10 mouse cellular contexts compared by ENCODE assay signal in the genomic region with DNA sequence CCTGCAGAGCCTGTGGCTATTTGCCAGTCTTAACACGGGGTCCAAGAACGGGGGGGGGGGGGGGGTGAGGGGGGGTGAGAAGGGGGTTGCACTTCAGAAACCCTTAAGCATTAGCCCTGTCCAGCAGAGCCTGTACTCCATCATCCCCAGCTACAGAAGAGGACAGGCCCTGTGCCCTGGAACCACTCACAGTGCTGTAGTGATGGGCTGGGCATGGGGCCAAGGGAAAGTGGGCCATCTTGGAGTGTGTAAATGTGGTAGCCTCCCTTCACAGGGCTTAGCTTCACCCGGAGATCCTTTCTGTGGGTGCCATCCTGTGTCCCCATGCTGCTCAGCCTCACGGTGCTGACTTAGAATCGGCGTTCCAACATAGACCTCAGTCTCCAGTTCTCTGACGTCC. TPM values are rescaled to one million over a fixed set of nuclear protein-coding genes. Genes with fewer than 3 reads are reported as not detected.
DNase-seq lines count a peak whose midpoint lies in the region; ATAC-seq and TF ChIP-seq lines count a peak whose summit lies in the region.
"Had no signal": no experiment of that assay in that cellular context is flagged by ENCODE, and none has a peak within 500 bp of the region (broad histone marks: within the 10 kb centered on the region; RNA-seq: fewer than 3 reads in every experiment).

No protein-coding gene starts in this region.

- H3K9ac ChIP-seq in heart, embryonic 15.5 days, result no peak overlapping the region

- peak; percentile 84 for ATAC-seq in heart, embryonic 15.5 days (replicated peaks; ENCODE audit: insufficient number of reproducible peaks, insufficient read depth, low FRiP score, low read depth)

- WGBS in lung, adult 2 months, result 57% methylated on average over 7 of the region's 7 CpGs
- WGBS in heart, embryonic 15.5 days, result 37% methylated on average over 7 of the region's 7 CpGs

- H3K4me2 ChIP-seq in heart, embryonic 15.5 days, result no peak overlapping the region

- no peaks in the 10 kb centered on the region for H3K4me1 ChIP-seq in lung, adult 2 months (ENCODE audit: control insufficient read depth, insufficient read depth, low read length)
- peaks cover 42% of the 10 kb centered on the region for H3K4me1 ChIP-seq in heart, embryonic 15.5 days (replicated peaks)

- no peak for TF ChIP-seq POLR2A in lung, adult 2 months (IDR thresholded peaks at IDR 0.05; ENCODE audit: borderline replicate concordance, extremely low read depth, low read depth, low read length)

- no peaks in the 10 kb centered on the region; the same call in 1 of the 2 replicates for H3K27me3 ChIP-seq in heart, embryonic 15.5 days

- DNase-seq in cerebellum, adult 8-10 months, result peak; percentile 13
- no peak for DNase-seq in cerebellum, adult 9-10 months
- DNase-seq in lung, adult 18-20 months, result peak; percentile 32
- no peak for DNase-seq in lung, adult 2 months
- DNase-seq in lung, postnatal 14 days, result peak; percentile 53
- DNase-seq in thymus, postnatal 36 days, result no peak
- no peak for DNase-seq in ovary, postnatal 36 days (ENCODE audit: low spot score)
- DNase-seq: layer of hippocampus, adult 9-11 months had no signal

- no peaks in the 10 kb centered on the region for H3K9me3 ChIP-seq in heart, embryonic 15.5 days (replicated peaks)
- H3K9me3 ChIP-seq: megakaryocyte, embryonic 14.5 days had no signal

- H3K27ac ChIP-seq in heart, embryonic 15.5 days, result 0 out of 2 replicates have a peak overlapping the region, but pooled peaks have one; percentile 41

- no peak overlapping the region for H3K4me3 ChIP-seq in lung, adult 2 months (replicated peaks; ENCODE audit: extremely low read depth, low read depth, low read length)
- no peak overlapping the region for H3K4me3 ChIP-seq in heart, embryonic 15.5 days
- H3K4me3 ChIP-seq: megakaryocyte, embryonic 14.5 days had no signal

- H3K36me3 ChIP-seq in heart, embryonic 15.5 days, result peaks cover 6% of the 10 kb centered on the region

- no peak for TF ChIP-seq CTCF in lung, adult 2 months (IDR thresholded peaks at IDR 0.05; ENCODE audit: insufficient read depth, low read length)

RNA-seq across cellular contexts. Expression of gene Acox3, which starts 24.9 kb away (rescaled TPM):
- polyA plus RNA-seq in lung, adult 2 months (2012; rRNA removed), result 42.8 and 53.8 TPM in 2 replicates
- 9.9 and 11.7 TPM in 2 replicates for polyA plus RNA-seq in heart, embryonic 15.5 days (2015; fragmentation: Nextera tagmentation; extraction: Ambion mirVana)

RNA-seq across cellular contexts. Expression of gene Trmt44, which starts 32.9 kb away (rescaled TPM):
- polyA plus RNA-seq in lung, adult 2 months (2012; rRNA removed), result 4.2 and 4.5 TPM in 2 replicates
- polyA plus RNA-seq in heart, embryonic 15.5 days (2015; fragmentation: Nextera tagmentation; extraction: Ambion mirVana), result 4.2 and 5.5 TPM in 2 replicates

Comparison
In these comparisons a context has a peak if more than half of its experiments do, and no peak if none do; other contexts are left out.
1. DNase-seq: peak in cerebellum, adult 8-10 months (single experiment), lung, adult 18-20 months (2 of 2) and lung, postnatal 14 days (single experiment); none in cerebellum, adult 9-10 months (single experiment), lung, adult 2 months (single experiment), thymus, postnatal 36 days (0 of 2) and ovary, postnatal 36 days (single experiment).